Mouse (Mus musculus) monocyte, adult 2 months (primary cell): ENCODE results near the gene Crhr1.

ENCODE experiments used
- DNase-seq, 2 experiments: peaks; one replicate each; pipeline ENCODE4 v3.0.0; 2022; ENCODE audit warnings: low spot score in 2 of 2, low read depth in 1 of 2

Crhr1 gene

GRCm38 (mm10) chr11:104132580-104133441, at the start of gene Crhr1:
Crhr1 (plus strand) TSS chr11:104132855.
- no peak for DNase-seq

- DNase-seq, result no peak
Observed at GRCm38 (mm10) chr11:104083248-104083647, 49.4 kb upstream of the Crhr1 start.

GRCm38 (mm10) chr11:104083716-104084115, 48.9 kb upstream of the Crhr1 start:
- DNase-seq, result no peak

- DNase-seq, result no peak
Observed at GRCm38 (mm10) chr11:104088519-104088918, 44.1 kb upstream of the Crhr1 start.

GRCm38 (mm10) chr11:104090769-104091168, 41.9 kb upstream of the Crhr1 start:
- DNase-seq, result no peak

GRCm38 (mm10) chr11:104095151-104095550, 37.5 kb upstream of the Crhr1 start:
- DNase-seq, result no peak

- no peak for DNase-seq
Observed at GRCm38 (mm10) chr11:104096536-104096935, 36.1 kb upstream of the Crhr1 start.

- no peak for DNase-seq
Observed at GRCm38 (mm10) chr11:104099542-104099941, 33.1 kb upstream of the Crhr1 start.

GRCm38 (mm10) chr11:104102641-104103040, 30.0 kb upstream of the Crhr1 start:
- no peak for DNase-seq

- no peak for DNase-seq
Observed at GRCm38 (mm10) chr11:104106329-104106728, 26.3 kb upstream of the Crhr1 start.

GRCm38 (mm10) chr11:104106969-104107368, 25.7 kb upstream of the Crhr1 start:
- DNase-seq, result no peak

GRCm38 (mm10) chr11:104110366-104110765, 22.3 kb upstream of the Crhr1 start:
- DNase-seq, result no peak

- no peak for DNase-seq
Observed at GRCm38 (mm10) chr11:104111851-104112250, 20.8 kb upstream of the Crhr1 start.

GRCm38 (mm10) chr11:104113699-104114098, 19.0 kb upstream of the Crhr1 start:
- DNase-seq, result no peak

- DNase-seq, result no peak
Observed at GRCm38 (mm10) chr11:104114690-104115089, 18.0 kb upstream of the Crhr1 start.

GRCm38 (mm10) chr11:104118356-104118755, 14.3 kb upstream of the Crhr1 start:
- no peak for DNase-seq

GRCm38 (mm10) chr11:104122966-104123365, 9.7 kb upstream of the Crhr1 start:
- DNase-seq, result no peak

- no peak for DNase-seq
Observed at GRCm38 (mm10) chr11:104123479-104123878, 9.2 kb upstream of the Crhr1 start.

- no peak for DNase-seq
Observed at GRCm38 (mm10) chr11:104124582-104124981, 8.1 kb upstream of the Crhr1 start.

GRCm38 (mm10) chr11:104129466-104129865, 3.2 kb upstream of the Crhr1 start:
- DNase-seq, result no peak

GRCm38 (mm10) chr11:104130721-104131647, 1.7 kb upstream of the Crhr1 start:
- DNase-seq, result no peak

- DNase-seq, result no peak
Observed at GRCm38 (mm10) chr11:104131756-104132155, 899 bp upstream of the Crhr1 start.
